8 mouse cellular contexts compared by ENCODE assay signal in genomic region chr5:3516481-3517075, GRCm38 (mm10). TPM values are rescaled to one million over a fixed set of nuclear protein-coding genes. Genes with fewer than 3 reads are reported as not detected.
DNase-seq lines count a peak whose midpoint lies in the region; ATAC-seq lines count a peak whose summit lies in the region.

No protein-coding gene starts in this region.

- H3K27me3 ChIP-seq in midbrain, embryonic 11.5 days (ENCODE audit: control insufficient read depth, insufficient read depth, low read length) = no peaks in the 10 kb centered on the region
- H3K27me3 ChIP-seq in midbrain, embryonic 10.5 days (ENCODE audit: low read depth, poor library complexity, severe bottlenecking) = no peaks in the 10 kb centered on the region

- WGBS in midbrain, embryonic 11.5 days = 78% methylated on average over 9 of the region's 9 CpGs
- WGBS in midbrain, embryonic 10.5 days = 82% methylated on average over 9 of the region's 9 CpGs

- intact Hi-C loops in heart, postnatal 14 days (cut with DNase I) = loop anchor here (1.0 to 5.0 kb wide), 3 partner anchors 173 to 369 kb away; no protein-coding TSS in a partner anchor

- no peak for DNase-seq in midbrain, embryonic 11.5 days (ENCODE audit: low spot score, missing footprints)
- no peak for DNase-seq in midbrain, embryonic 10.5 days (ENCODE audit: low spot score)
- peak; percentile 53 to 64 for DNase-seq in heart, postnatal 14 days
- DNase-seq in kidney, postnatal 4 days = peak; percentile 63 to 75
- peak; percentile 77 for DNase-seq in lung, postnatal 36 days
- peak; percentile 31 for DNase-seq in right cerebral cortex, postnatal 25 days
- DNase-seq in cerebellum, adult 11-12 months = no peak

- no peak overlapping the region for H3K4me2 ChIP-seq in midbrain, embryonic 11.5 days

- no peak overlapping the region for H3K9ac ChIP-seq in midbrain, embryonic 11.5 days (ENCODE audit: low read length)

- no peaks in the 10 kb centered on the region for H3K36me3 ChIP-seq in midbrain, embryonic 11.5 days (ENCODE audit: control insufficient read depth, insufficient read depth, low read length)
- H3K36me3 ChIP-seq in midbrain, embryonic 10.5 days = 0 out of 2 replicates have a peak, but pooled peaks cover under 1% of the 10 kb centered on the region

- no peaks in the 10 kb centered on the region for H3K4me1 ChIP-seq in midbrain, embryonic 11.5 days (ENCODE audit: control insufficient read depth, insufficient read depth, low read length)
- no peaks in the 10 kb centered on the region for H3K4me1 ChIP-seq in midbrain, embryonic 10.5 days

- H3K27ac ChIP-seq in midbrain, embryonic 11.5 days (ENCODE audit: low read depth, low read length) = no peak overlapping the region
- H3K27ac ChIP-seq in midbrain, embryonic 10.5 days (replicated peaks) = no peak overlapping the region

- ATAC-seq in midbrain, embryonic 11.5 days (ENCODE audit: low FRiP score) = peak; percentile 59; the same call in 1 of the 2 replicates
- peak; percentile 17; the same call in 1 of the 2 replicates for ATAC-seq in common myeloid progenitor, adult 5-6 weeks (replicated peaks; ENCODE audit: low read depth, poor library complexity, severe bottlenecking)

- no peaks in the 10 kb centered on the region for H3K9me3 ChIP-seq in midbrain, embryonic 11.5 days (ENCODE audit: control insufficient read depth, low read length)
- H3K9me3 ChIP-seq in midbrain, embryonic 10.5 days (replicated peaks) = no peaks in the 10 kb centered on the region

- no peak overlapping the region for H3K4me3 ChIP-seq in midbrain, embryonic 11.5 days (ENCODE audit: low read depth, low read length)
- no peak overlapping the region for H3K4me3 ChIP-seq in midbrain, embryonic 10.5 days

RNA-seq across cellular contexts. Expression of gene Fam133b, which starts 27.1 kb away (rescaled TPM):
- 43.0 and 47.3 TPM in 2 replicates for polyA plus RNA-seq in midbrain, embryonic 11.5 days (2014; fragmentation: Nextera tagmentation; extraction: Ambion mirVana)
- 36.8 and 39.7 TPM in 2 replicates for polyA plus RNA-seq in midbrain, embryonic 10.5 days (2016; fragmentation: Nextera tagmentation; extraction: Ambion mirVana)
- total RNA-seq in common myeloid progenitor, adult 5-6 weeks (2017) = 168 and 180 TPM in 2 replicates
- total RNA-seq in heart, postnatal 14 days (2021) = 10 to 100 TPM; 16.0 to 19.4 TPM

RNA-seq across cellular contexts. Expression of gene 1700109H08Rik, which starts 54.8 kb away (rescaled TPM):
- polyA plus RNA-seq in midbrain, embryonic 11.5 days (2014; fragmentation: Nextera tagmentation; extraction: Ambion mirVana) = 2.0 and 3.4 TPM in 2 replicates
- polyA plus RNA-seq in midbrain, embryonic 10.5 days (2016; fragmentation: Nextera tagmentation; extraction: Ambion mirVana) = 3.0 and 3.3 TPM in 2 replicates
- 15.8 and 17.7 TPM in 2 replicates for total RNA-seq in common myeloid progenitor, adult 5-6 weeks (2017)
- total RNA-seq in heart, postnatal 14 days (2021) = 1 to 10 TPM; 1.7 to 3.8 TPM

Comparison
In these comparisons a context has a peak if more than half of its experiments do, and no peak if none do; other contexts are left out.
1. DNase-seq: peak in heart, postnatal 14 days (2 of 2), kidney, postnatal 4 days (2 of 2), lung, postnatal 36 days (single experiment) and right cerebral cortex, postnatal 25 days (single experiment); none in midbrain, embryonic 11.5 days (single experiment), midbrain, embryonic 10.5 days (single experiment) and cerebellum, adult 11-12 months (single experiment).